Mouse (Mus musculus): ENCODE data around the gene Kcnc3.

DNA sequence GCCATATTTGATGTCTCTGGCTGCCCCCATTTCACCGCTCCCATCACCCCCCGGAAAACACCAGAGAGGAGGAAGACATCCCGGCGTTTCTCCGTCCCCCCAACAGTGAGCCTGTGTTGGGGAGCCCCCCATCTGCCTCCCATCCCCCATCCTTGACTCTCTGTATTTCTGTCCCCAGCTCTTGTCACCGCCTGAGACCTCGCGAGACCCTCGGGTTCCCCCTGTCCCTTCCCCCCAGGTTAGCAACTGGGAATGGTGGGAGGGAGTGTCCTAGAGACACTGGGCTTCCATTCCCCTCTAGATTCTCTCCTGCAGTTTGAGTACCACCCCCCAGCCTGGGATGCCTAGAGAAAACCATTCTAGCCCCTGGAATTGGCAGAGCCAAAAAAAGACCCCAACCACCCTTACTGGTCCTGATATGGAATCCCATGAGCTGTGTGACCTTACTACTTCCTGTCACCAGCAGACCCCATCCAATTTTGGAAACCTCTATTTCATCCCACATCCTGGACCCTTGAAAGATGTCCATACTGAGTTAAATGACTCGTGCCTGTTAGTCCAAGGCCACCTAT lies 10.3 kb downstream of the Kcnc3 start:
- TF ChIP-seq POLR2A (IDR thresholded peaks at IDR 0.05; ENCODE audit: extremely low read depth, insufficient read depth, low read length), result no peak
- TF ChIP-seq CTCF (IDR thresholded peaks at IDR 0.05; ENCODE audit: low read depth, low read length), result no peak
